Mouse (Mus musculus): ENCODE data around the gene Gm11099.

The Gm11099 gene

DNA sequence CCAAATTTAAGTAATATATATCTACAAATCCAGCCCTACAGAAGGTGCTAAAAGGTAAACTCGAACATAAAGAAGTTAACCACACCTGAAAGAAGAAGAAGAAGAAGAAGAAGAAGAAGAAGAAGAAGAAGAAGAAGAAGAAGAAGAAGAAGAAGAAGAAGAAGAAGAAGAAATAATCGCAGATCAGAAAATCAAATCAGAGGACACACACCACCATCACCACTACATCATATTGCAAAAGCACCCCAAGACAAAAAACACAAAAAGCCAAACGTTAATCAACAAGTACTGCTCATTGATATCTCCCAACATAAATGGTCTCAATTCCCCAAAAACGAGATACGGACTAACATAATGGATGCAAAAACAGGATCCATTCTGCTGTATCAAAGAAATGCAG lies at the start of gene Gm11099:
Gene Gm11099, plus strand, starts transcription at position 301 of the 400 bp plus-strand sequence.
- DNase-seq (ENCODE audit: low spot score): no peak

DNA sequence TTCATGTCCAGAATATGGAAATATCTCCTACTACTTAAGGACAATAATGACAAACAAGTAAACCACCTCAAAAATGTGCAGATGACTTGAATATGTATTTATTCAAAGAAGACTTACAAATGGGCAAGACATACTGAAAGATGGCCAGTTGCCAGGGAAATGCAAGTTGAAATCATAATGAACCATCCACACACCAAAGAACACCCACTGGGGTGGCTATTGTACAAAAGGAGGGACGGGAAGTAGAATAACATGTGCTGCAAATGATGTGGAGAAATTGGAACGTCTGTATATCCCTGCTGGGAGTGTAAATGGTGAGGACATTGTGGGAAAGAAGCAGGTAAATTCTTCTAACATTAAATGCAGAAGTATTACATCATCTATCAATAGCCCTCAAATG lies 46.3 kb upstream of the Gm11099 start:
- no peak for DNase-seq (ENCODE audit: low spot score)

- DNase-seq (ENCODE audit: low spot score): no peak
Measured at GRCm38 (mm10) chr2:58828910-58829600, 30.2 kb upstream of the Gm11099 start.

- DNase-seq (ENCODE audit: low spot score): peak; percentile 64
Measured at GRCm38 (mm10) chr2:58829981-58830742, 29.1 kb upstream of the Gm11099 start.

DNA sequence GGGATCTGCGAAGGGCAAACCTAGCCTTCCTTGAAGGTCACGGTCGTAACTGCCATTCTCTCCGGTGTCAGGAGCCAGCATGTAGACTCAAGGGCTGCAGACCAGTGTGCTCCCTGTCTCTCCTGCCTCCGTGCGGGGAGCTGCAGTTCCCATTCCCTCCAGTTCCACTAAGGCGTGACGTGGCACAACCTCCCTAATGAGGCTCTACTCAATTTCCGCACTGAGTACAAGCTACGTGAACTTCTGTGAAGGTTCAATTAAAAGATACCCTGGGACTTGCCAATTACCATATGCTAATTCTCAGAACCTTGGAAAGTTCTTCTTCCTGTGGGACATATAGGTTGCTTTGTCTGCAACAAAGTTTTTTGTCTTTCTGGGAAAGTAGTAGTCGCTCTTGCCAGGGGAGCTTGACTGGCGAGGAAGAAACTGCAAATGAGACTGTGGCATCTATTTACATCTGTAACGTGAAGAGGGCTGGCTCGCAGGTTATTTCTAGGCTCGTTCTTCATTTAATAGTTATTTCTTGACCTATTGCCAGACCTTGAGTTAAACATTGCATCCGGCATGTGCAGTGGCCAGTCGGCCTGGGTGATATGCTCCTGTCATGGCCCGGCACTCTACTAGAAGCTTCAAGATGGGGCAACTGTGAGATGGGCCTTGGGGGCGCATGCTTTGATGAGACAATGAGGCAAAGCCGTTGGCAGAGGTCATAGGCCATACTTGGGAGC lies 26.8 kb upstream of the Gm11099 start:
- no peak for DNase-seq (ENCODE audit: low spot score)

DNA sequence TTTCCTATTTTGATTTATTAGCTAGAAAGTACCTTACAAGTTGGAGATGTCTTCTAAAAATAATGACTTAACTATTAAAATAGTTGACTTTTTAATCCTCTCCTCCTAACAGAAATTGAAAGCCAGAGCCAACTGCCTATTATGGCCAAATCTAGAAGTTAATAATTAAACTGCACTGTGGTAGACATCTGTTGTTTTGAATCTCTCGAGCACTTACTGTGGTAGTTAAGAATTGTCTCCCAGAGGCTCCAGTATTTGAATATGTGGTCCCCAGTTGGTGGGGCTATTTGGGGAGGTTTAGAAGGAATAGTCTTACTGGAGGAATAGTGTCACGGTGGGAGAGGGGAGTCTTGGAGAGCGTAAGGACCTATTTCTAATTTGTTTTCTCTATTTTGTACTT lies 18.2 kb upstream of the Gm11099 start:
- DNase-seq (ENCODE audit: low spot score): no peak

- no peak for DNase-seq (ENCODE audit: low spot score)
Measured at GRCm38 (mm10) chr2:58842443-58842842, 16.8 kb upstream of the Gm11099 start.

DNA sequence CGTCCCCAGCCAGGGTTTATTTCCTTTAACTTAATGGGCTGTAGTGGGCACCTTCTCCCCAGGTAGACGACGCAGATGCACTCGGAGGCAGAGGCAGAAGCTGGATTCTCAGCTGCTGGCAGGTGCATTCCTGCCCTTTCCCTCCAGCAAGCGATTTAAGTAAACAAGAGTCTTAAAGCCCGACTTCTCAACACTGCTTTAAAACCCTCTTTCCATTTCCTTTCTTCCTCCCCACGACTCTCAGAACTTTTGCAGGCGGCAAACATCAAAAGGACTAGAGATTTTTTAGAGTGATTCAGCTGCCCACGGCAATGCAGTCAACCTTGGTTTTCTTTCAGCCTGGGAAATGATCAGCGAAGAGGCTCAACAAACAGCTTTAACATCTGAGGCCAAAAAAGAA lies 14.7 kb upstream of the Gm11099 start:
- DNase-seq (ENCODE audit: low spot score): no peak

- DNase-seq (ENCODE audit: low spot score): no peak
Measured at GRCm38 (mm10) chr2:58879876-58880275, 20.6 kb downstream of the Gm11099 start.

DNA sequence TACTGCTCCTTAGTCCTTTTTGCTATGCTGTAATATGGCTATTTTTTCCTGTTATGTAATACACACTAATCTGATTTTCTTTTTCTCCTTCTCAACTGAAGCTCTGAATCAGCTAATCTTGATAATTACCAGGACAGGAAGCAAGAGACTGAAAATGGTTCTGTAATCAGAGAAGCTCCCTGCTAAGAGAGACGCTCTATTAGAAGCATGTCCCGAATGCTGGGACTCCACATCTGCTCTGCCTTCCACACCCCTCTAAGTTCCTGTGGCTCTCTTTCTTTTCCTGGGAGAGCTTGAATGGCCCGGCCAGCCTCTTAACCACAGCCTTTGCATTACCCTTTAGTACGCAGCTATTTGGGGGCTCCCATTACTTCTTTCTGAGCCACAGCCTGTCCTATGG lies 45.8 kb downstream of the Gm11099 start:
- no peak for DNase-seq (ENCODE audit: low spot score)

GRCm38 (mm10) chr2:58906814-58907516 lies 47.7 kb downstream of the Gm11099 start:
- DNase-seq (ENCODE audit: low spot score): no peak

DNA sequence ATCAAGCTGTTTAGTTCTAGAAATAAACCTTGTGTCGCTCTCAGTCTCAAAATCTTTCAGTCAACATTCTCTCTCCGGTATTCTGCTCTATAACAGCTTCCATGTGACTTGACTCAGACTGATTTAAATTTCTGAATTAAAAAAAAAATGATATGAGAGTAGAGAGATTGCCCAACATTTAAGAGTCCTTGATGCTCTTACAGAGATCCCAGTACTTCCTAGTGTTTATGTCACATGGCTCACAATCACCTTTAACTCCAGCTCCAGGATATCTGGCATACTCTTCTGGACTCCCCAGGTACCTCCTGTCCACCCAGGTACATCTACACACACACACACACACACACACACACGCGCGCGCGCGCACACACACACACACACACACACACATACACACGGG lies 53.1 kb downstream of the Gm11099 start:
- no peak for DNase-seq (ENCODE audit: low spot score)

DNA sequence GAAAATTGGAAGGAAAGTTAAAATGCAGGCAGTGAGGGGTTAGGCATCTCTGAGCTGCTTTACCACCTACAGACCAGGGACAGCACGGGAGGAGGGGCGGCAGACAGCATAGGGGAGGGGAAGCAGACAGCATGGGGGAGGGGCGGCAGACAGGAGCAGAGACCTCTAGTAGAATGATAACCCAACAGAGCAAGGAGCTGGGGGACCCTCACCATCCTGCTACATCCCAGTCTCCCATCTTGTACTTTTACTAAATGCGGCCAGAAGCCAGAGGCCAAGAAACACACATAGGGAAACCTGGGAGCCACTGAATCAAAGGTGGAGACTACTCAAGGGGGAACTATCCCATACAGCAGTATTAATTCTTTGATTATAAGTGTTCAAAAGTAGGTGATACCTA lies 59.1 kb downstream of the Gm11099 start:
- DNase-seq (ENCODE audit: low spot score): no peak

- no peak for DNase-seq (ENCODE audit: low spot score)
Measured at GRCm38 (mm10) chr2:58925551-58925950, 66.3 kb downstream of the Gm11099 start.

DNA sequence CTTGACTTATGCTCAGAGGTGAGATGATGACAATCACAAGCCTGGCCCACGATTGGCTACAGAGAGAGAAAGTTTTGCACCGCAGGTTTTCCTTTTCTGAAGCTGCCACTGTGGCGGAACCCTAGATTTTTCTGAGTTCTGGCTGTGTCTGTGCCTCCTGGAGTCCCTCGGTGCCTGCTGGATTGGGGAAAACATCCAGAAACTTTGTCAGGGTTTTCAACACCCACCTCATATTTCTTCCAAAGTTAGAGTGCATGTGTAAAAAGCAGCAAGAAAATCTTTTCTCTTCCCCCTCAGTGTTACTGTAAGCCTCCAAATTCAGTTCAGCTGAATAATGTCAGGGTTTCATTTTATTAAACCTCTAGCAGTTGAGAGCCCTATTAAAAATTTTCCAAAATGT lies 82.1 kb downstream of the Gm11099 start:
- DNase-seq (ENCODE audit: low spot score): no peak

DNA sequence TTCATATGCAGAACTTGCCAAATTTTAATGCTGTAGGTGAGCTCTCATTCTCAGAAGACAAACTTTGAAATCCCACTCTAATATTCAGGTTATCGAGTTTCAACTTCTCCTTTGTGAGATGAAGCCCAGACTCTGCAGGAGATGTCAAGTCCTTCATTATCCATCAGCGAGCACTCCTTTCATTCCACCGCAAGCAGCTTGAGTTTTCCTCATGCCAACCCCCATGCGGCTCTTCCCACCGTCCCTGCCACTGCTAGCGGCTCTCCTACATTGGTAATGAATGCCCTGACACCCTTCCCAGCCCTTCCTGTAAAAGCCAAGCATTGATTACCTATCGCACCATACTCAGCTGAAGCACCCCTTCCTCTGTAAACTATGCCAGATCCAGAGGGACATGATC lies 89.6 kb downstream of the Gm11099 start:
- DNase-seq (ENCODE audit: low spot score): no peak

DNA sequence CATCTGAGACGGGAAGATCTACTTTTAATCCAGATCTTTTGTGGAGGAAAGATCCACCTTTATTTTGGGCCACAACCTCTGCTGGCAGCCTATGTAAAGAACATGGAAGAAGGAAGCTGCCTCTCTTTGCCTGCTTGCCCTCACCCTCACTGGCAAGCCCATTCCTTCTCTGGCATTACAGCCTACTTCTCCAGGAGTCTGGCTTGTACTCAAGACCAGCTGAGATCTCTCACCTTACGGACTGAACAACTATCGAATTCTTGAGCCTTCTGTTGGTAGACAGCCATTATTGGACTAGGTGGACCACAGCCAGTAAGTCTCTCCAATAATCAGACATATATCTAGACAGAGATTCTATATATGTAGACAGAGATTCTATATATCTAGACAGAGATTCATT lies 92.9 kb downstream of the Gm11099 start:
- DNase-seq (ENCODE audit: low spot score): no peak

GRCm38 (mm10) chr2:58956351-58956750 lies 97.1 kb downstream of the Gm11099 start:
- DNase-seq (ENCODE audit: low spot score): no peak

DNA sequence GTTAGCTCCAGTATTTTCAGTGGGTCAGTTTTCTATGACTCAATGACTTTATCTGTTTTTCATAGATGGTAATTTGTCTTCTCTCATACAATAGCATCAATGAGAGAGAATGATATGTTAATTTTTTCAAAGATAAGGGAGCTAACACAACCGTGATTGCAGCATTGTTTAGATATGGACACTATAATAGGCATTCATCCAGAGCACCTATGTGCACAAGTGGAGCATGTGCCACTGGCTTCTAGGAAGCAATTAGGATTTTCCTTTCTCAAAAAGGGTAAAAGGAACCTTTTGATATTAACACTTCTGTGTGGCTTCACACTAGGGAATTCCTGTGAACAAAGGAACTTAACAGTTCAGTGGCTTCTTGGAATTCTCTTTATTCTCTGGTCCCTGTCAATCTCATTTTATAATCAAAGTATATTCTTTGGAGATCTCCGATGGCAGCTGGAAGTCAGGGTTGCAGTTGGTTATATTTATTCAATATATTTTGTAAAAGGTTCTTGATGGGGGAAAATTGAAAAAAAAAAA lies 97.6 kb downstream of the Gm11099 start:
- DNase-seq (ENCODE audit: low spot score): no peak

Measured in urinary bladder, postnatal 14 days (tissue).